Mouse (Mus musculus): Measurements from ENCODE around the gene Rin2.

The Rin2 gene

DNA sequence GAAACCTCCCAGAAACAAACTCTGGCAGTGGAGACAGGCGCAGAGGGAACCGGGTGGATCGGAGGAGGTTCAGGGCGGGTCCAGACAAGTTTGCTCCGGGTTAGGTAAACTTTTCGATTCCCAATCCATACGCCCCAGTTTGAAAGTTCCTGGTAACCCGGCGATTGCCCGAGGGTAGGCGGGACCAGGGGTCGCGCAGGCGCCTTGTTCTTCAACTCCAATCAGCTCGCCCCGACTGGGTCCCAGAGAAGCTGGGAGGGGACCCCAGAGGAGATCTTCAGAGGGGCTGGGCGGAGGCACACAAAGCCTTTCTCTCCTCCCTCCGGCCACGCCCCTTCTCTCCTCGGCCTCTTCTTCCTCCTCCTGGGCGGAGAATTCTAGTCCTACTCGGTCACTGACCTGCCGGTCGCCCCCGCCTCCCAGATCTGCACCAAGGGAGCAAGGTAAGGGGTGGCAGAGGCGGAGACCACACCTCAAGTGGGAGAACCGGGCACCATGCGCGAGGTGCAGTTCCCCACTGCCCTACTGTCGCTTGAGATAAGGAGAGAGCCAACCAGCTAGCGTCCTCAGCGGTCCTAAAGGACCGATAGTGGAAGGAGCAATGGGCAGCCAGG, at the start of gene Rin2:
Gene Rin2, plus strand, starts transcription at position 74 of the 614 bp plus-strand sequence.
- DNase-seq (ENCODE audit: low spot score in 2 of 2) = no peak

DNA sequence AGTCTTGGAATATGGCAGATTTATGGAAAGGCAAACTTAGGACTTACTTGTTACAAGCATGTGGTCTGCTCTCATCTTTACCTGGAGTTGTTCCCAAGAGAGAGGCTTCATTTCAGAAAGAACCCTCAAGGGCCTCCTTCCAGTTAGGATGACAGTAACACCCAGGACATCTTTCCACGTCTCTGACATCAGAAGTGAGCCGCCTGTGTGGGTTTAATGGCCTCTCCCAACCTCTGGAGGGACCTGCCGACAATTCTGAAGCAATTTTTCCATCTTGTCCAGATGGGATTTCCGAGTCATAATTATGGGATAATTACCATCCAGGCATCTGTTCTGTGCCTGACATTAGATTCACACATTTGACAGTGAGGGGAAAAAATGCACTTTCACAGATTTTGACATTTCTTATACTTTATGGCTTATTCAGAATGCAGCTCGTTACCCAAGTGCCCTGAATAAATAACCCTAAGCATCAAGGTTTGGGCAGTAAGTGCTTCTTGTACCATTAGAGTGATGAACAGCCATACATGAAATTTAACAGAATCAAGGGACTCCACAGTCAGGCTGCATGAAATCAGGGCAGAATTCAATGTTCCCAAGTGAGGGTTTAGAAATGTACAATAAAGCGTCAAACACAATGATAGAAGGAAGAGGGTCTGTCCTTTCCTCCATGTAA, 43.8 kb upstream of the Rin2 start:
- DNase-seq (ENCODE audit: low spot score in 2 of 2) = no peak

DNA sequence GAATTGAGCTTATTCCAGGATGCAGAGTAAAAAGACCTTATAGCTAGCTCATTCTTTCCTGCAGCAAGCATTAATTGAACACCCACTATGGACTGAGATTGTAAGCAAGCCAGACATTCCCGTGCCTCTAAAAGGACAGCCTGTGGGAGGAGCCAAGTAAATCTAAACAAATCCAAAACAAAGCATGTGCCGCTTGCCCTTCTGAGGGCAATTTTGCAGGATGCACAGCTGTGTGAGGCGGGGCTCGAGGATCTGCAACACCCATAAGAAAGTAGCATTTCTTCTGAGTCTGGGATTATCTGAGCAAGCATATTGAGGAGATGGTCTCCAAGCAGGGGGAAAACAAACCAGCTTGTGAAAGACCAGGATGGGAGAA, 43.2 kb upstream of the Rin2 start:
- no peak for DNase-seq (ENCODE audit: low spot score in 2 of 2)

DNA sequence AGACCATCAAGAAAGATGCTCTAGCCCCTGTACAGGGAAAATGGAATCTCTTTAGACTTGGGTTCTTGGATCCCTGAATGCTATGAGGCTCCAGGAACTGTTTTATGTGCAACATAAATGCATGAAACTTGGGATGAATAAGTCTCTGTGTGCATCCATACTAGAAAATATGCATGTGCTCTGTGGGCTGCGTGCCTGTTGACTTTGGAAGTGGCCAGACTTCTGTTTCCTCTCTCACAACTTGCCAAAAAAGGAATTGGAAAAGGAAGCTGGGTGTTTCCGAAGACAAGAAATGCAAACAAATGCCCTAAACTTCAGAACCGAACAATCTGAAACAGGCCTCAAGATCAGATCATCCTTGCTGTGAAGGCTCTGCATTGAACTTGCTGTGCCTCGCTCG, 41.2 kb upstream of the Rin2 start:
- DNase-seq (ENCODE audit: low spot score in 2 of 2) = no peak

DNA sequence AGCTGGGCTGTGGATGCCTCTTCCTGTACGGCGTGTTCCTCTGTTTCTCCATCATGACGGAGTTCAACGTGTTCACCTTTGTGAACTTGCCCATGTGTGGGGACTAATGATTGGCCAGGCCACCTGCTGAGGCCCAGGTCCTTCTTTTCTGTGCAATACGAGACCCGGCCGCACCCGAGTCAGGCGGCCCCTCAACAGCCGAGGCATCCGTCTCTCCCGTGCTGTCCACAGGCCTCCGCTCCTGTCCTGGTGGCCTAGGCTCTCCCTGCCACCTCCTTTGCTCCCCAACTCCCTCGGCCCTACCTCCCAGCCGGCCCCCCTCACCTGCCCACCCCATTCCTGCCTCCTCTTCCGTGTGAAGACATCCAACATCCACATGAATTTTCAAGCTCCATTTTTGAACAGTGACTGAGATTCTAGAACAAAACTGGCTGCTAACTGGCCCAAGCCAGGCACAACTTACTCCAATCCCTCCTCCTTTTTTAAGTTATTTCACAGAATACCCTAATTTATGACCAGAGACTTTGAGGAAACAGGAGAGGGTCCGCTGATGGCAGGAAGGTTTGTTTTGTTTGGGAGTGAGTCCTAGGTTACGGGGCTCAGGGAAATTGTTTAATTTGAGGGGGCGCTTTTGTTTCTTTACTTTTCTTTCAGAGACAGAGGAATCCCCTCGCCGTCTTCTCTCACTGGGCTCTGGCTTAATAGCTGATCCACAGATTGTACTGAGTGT, 34.6 kb upstream of the Rin2 start:
- no peak for DNase-seq (ENCODE audit: low spot score in 2 of 2)

DNA sequence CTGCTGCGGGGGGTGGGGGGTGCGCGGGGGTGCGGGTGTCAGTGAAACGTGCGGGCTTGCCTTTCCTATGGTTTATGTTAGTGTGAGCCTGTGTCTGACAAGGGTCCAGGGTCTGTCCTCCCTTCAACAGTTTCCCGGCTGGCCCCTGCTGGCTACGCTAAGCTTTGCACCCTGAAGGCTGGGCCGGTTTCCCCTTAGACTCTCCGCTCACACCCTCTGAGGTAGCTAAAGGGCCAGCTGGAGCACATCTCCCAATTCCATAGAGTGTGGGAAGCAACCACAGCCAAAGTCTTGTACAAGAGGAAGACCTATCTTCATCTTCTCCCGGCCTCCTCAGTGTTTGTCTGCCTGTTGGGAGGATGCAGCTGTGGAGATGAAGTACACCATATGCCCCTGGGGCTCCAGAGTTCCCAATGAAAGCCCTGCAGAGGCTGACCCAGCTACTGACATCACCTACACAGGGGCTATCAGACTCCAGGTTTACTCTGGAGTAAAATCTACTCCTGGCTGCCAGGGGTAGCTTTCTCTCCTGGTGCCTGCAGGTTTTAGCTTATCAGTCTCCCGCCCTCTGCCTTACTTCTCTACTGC, 19.5 kb upstream of the Rin2 start:
- no peak for DNase-seq (ENCODE audit: low spot score in 2 of 2)

DNA sequence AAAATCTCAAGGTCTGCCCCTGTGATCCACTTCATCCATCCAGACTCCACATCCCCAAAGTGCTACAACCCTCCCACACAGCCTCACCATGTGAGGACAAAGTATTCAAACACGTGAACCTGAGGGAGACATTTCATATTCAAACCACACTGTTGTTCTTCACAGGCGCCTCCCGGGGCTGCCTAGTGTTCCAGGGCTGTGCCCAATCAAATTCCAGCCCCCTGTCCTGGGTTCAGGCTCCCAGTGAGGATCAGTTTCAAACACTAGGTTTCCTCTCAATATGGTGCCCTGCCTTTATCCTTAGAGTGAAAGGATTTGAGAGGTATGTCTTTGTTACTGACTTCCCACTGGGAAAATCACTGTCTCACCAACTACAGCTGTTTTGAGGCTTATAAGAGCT, 18.9 kb upstream of the Rin2 start:
- no peak for DNase-seq (ENCODE audit: low spot score in 2 of 2)

DNA sequence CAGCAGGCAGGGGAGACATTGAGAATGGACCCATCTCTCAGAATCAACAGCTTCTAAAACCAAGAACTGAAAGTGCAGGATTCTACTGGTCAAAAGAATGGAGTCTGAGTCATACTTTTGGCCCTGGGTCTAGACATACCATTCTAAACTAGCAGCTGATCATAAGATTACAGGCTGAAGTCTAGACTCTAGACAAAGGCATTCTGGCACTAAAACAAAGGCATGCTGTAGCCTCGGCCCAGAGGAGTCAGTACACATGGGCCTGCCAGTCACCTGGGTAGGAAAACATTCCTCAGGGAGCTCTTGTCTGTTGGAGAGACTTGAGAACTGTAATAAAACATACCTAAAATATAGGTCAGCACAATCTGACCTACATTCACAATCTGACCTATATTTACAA, 18.3 kb upstream of the Rin2 start:
- DNase-seq (ENCODE audit: low spot score in 2 of 2) = no peak

DNA sequence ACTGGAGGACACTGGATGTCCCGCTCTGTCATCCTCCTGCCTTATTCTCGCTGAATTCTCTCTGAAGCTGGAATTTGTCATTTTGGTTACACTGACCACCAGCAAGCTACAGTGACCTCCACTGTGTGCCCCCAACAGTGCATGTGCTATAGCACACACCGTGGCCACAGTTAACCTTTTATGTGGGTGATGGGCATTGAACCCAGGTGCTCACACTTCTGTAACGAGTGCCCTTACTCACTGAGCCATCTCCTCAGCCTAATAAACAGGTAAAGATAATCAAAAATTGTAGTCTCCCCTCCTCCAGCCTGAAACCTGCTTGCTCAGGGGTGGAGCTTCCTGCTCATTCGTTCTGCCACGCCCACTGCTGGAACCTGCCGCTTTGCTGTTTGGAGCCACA, 13.8 kb upstream of the Rin2 start:
- DNase-seq (ENCODE audit: low spot score in 2 of 2) = no peak

DNA sequence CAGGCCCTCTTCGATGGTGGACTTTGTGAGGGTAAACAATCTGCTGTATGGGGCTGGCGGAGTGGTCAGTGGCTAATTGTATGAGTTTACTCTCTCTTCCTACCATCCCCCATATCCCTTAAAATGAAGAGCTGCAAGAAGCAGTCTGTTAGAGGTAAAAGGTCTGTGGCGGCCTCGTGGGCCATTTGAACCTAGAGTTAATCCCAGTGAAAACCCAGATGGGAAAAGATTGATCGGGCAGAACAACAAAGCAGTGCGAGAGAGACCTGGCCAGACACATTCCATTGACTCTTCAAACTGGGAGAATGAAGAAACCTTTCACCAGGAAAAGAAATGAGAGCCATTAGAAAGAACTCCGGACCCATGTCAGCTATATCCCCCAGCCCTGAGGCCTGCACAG, 11.1 kb upstream of the Rin2 start:
- DNase-seq (ENCODE audit: low spot score in 2 of 2) = no peak

DNA sequence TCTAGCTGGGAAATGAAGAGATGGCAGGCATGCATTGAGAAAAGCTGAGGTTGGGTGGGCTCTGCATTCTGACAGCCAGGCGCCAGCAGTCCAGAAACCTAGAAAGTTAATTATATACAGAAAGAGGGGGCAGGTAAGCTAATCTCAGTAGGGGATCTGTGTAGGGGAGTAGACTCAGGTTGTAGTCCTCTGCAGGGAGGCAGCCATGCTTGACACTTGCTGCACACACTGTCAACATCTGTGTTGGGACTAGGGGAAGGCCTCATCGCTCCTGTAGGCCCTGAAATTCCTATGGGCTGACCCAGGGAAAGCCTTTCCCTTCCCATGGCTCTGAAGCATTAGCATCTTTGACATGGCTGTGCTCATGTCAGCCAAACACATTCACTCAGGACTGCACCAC, 10.7 kb upstream of the Rin2 start:
- DNase-seq (ENCODE audit: low spot score in 2 of 2) = no peak

DNA sequence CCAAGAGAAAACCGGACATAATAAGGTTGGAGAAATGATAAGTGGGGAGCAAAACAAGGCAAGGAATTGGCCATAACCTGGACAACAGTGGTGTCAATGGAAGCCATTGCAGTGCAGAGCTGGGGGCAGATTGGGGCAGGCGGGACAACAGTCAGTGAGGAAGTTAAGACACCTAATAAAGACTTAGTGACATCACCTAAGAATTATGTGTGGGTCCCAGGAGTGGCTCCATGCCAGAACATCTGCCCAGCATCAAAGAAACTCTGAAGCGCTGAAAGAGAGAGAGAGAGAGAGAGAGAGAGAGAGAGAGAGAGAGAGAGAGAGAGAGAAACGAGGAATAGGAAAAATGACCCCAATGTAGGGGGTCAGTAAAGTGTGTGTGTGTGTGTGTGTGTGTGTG, 6.9 kb upstream of the Rin2 start:
- no peak for DNase-seq (ENCODE audit: low spot score in 2 of 2)

DNA sequence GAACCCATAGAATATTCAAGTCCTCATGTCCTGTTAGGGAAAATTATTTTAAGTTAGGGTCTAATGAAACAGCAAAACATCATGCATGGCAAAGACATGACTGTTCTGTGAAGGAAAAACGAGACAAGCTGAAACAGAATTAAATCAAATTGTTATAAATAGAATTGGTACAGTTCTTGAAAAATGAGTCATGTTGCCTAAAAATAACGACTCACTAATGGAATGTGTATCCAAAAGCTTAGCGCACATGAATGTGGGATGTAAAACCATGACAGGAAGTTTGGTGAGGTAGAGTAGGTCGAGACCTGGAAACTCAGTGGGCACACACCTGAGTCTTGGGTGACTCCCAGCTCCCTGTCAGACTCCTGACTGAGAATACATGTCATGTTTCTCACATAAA, 4.9 kb upstream of the Rin2 start:
- DNase-seq (ENCODE audit: low spot score in 2 of 2) = no peak

DNA sequence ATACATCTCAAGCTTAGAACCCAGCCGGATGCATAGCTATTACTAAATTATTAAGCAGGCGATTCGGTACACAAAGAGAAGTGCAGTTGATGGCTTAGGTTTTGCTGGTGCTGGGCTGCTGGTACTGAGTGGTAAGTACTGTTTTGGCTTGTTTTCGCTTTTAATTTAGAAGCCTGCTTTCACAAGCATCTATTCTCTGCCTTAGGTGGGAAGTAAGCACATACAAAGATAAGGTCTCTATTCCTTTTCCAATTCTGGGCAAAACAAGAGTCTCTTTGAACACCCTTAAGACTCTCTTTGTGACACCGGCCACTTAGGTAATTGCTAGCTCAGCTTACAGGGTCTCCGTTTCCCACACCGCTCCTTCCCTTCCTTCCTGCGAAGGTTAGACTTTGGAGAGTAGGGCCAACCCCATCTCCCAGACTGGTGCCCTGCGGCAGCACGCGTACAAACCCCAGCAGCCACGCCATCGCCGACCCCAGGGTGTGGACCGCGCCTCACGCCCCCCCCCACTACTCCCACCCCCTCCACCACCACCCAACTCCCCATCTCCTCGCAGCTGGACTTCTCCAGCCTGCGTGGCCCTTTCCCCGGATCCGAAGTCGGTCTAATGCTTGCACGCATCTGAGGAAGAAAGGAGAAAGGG, 396 bp upstream of the Rin2 start:
- no peak for DNase-seq (ENCODE audit: low spot score in 2 of 2)

DNA sequence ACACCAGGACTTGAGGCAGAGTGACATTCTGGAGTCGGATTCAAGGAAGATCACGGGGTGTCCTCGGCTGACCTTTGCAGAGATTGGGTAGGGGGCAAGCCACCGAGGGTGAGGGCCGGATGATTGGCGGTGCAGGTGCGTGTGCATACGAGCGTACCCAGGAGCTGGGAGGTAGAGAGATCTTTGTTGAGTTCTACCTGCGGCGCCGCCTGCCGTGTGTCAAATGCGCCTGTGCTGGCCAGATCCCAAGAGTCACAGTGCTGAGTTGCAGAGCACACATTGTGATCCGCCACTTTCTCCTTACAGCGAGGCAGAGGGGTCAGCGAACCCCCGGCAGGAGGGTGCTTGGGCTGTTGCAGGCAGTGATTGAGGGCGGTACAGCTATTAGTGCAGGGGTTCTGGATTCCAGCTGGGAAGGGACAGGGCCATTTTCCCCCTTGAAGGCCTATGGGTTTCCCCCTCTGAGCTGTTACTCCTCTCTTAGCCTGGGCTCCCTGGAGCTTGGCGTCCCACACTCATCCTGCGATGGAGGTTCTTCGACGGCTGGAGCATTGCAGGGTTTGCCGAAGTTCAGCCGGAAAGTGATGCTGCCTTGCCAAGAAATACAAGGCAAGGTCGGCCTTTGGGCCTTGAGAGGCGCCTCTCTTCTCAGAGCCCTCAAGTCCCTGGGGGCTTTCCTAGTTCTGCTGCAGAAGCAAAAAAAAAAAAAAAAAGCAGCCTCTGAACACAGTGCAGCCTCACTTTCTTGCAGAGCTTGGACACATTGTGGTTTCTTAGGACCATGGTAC, 935 bp downstream of the Rin2 start:
- DNase-seq (ENCODE audit: low spot score in 2 of 2) = no peak

DNA sequence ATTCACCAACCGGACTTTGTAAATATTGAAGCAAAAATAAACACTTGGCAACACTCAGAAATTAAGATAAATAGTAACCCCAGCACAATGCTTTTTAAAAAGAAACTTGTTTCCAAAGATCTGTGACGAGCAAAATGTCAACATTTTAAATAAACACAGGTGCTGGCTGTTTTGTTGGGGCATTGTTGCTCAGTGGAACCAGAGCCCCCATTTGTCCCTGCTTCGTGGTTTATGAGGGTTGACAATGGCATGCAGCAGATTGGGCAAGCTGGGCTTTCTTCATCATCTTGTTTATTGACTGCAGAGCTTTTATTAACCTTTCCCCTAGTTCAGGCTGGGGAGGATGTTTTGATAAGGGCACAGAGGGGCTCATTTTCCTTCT, 1.5 kb downstream of the Rin2 start:
- DNase-seq (ENCODE audit: low spot score in 2 of 2) = no peak

DNA sequence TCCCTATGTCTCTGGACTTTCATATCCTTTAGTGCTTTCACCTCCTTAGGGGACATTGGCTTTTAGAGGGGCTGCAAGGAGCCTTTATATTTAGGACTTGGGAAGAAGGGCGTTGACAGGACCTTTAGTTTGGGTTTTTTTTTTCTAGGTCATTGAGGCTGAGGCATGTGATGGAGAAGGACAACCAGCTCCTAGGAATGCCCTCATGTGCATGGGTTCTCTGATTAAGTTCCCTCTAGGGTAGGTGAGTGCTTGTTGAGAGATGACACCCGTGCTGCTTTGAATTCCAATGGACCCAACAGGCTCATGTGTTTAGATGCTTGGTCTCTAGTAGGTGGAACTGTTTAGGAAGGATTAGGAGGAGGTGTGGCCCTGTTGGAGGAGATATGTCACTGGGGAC, 1.9 kb downstream of the Rin2 start:
- no peak for DNase-seq (ENCODE audit: low spot score in 2 of 2)

DNA sequence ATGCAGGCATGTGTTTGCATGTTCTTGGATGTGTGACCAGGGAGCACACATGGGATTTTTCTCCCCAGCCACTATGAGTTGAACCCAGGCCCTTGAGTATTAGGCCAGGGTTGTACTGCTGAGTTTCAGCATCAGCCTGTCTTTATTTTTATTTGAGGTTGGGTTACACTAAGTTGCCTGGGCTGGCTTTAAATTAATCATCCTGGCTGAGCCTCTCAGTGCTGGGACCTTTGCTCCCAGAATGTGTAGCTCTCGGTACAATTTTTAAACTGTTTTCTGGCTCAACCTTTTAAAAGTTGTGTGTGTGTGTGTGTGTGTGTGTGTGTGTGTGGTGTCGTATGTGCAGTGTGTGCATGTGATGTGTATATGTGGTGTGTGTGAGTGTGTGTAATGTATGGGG, 5.1 kb downstream of the Rin2 start:
- no peak for DNase-seq (ENCODE audit: low spot score in 2 of 2)

DNA sequence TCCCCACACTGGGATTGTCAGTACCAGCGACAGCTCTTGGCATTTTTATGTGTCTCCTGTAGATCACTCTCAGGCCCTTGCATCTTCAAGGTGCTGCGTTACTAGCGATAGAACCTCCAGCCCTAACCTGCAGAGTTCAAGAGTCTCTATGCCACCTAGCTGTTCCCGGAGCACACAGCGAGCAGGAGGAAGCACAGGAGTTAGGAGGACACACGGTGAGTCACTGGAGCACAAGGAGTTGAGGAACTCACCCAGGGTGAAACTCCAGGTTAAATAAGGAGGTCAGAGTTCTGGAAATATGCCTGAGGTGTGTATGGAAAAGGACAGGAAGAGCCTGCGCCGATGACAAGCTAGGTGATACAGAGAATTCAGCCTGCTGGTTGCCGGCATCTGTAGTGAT, 5.7 kb downstream of the Rin2 start:
- no peak for DNase-seq (ENCODE audit: low spot score in 2 of 2)

DNA sequence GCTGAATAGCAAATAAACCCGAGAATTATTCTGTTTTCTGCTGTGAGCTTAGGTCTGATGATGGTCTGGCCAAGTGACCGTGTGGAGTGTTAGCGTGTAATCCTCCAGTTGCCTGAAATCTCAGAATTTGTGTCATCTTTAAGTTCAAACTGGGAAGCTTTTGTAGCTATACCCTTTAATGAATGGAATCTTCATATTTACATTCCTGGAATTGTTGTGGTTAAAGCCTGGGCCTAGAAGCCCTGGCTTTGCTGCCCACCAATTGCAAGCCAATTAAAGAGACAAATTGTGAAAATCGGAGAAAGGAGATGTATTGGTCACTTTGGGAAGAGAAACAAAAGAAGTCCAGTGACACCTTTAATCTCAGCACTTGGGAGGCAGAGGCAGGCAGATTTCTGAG, 6.6 kb downstream of the Rin2 start:
- DNase-seq (ENCODE audit: low spot score in 2 of 2) = no peak

DNA sequence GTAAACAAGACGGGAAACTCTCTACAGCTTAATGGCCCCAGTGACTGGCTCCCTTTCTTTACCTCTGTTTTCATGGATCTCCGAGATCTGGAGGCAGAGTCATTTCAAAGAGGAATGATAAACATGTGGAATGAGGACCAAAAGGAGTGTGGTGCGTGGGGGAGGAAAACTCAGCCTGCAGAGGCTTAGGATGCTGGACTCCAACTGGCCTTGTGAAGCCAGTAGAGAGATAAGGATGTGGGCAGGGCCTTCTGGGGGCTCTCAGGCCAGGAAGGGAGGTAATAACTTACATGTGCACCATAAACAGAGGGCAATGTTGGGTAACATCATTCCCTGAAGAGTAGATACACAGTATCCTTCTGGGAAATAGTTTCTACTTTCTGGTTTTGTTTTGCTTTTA, 7.9 kb downstream of the Rin2 start:
- no peak for DNase-seq (ENCODE audit: low spot score in 2 of 2)

DNA sequence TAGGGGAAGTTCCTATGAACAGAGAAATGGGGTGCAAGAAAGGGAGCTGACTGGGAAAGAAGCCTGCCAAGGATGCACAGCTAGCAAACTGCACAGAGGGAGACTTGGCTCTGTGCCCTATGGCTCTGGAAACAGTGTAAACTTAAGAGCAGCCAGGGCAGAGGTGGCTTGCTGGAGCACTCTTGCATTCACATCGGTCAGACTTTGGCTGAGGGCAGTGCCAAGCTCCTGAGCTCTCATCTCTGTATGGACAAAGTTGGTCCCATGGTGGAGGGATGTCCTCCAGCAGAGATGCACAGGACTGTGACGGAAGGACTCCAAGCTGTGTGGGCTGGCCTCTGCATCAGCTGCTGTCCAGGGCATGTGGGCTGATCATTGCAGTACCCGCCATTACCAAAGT, 8.5 kb downstream of the Rin2 start:
- no peak for DNase-seq (ENCODE audit: low spot score in 2 of 2)

Data from spleen, postnatal 14 days (tissue).